Mouse (Mus musculus): ENCODE measurements around the gene Gramd1a. TPM values are rescaled to one million over a fixed set of nuclear protein-coding genes. Genes with fewer than 3 reads are reported as not detected.
A peak's percentile ranks its signal among the peaks of the same experiment; 100 is the strongest.

Gene Gramd1a
- polyA plus RNA-seq, 1 experiment from 2014 or later = 95.1 TPM

- 66% methylated on average over 3 of the region's 3 CpGs for WGBS
- no peaks in the 10 kb centered on the region for H3K4me1 ChIP-seq (replicated peaks)
These were observed 8.2 kb upstream of the Gramd1a start for GRCm38 (mm10) chr7:31163666-31164577.

GRCm38 (mm10) chr7:31162324-31162723 is 6.6 kb upstream of the Gramd1a start:
- ATAC-seq (ENCODE audit: insufficient number of reproducible peaks, insufficient read depth, low FRiP score, low TSS enrichment, low read depth) = no peak
- WGBS = 67% methylated on average over 11 of the region's 11 CpGs

More at GRCm38 (mm10) chr7:31163666-31164577, 8.2 kb upstream of the Gramd1a start:
- no peak overlapping the region for H3K9ac ChIP-seq (replicated peaks)
- H3K36me3 ChIP-seq = no peaks in the 10 kb centered on the region
- ATAC-seq (ENCODE audit: insufficient number of reproducible peaks, insufficient read depth, low FRiP score, low TSS enrichment, low read depth) = no peak
- no peaks in the 10 kb centered on the region for H3K27me3 ChIP-seq
- H3K4me2 ChIP-seq = no peak overlapping the region
- H3K9me3 ChIP-seq = no peaks in the 10 kb centered on the region
- no peak overlapping the region for H3K27ac ChIP-seq
- H3K4me3 ChIP-seq (replicated peaks) = no peak overlapping the region

GRCm38 (mm10) chr7:31161831-31162230 is 6.1 kb upstream of the Gramd1a start:
- 52% methylated on average over 3 of the region's 3 CpGs for WGBS

More at GRCm38 (mm10) chr7:31162324-31162723, 6.6 kb upstream of the Gramd1a start:
- H3K9ac ChIP-seq (replicated peaks) = no peak overlapping the region
- H3K4me1 ChIP-seq (replicated peaks) = no peaks in the 10 kb centered on the region
- H3K4me3 ChIP-seq (replicated peaks) = no peak overlapping the region
- H3K4me2 ChIP-seq = no peak overlapping the region
- no peak overlapping the region for H3K27ac ChIP-seq
- H3K36me3 ChIP-seq = no peaks in the 10 kb centered on the region
- no peaks in the 10 kb centered on the region for H3K27me3 ChIP-seq
- no peaks in the 10 kb centered on the region for H3K9me3 ChIP-seq

GRCm38 (mm10) chr7:31161246-31161645 is 5.5 kb upstream of the Gramd1a start:
- Histone ChIP-seq H3K36me3 (no peaks in the 10 kb centered on the region), H3K27me3 (no peaks in the 10 kb centered on the region), H3K4me1 (replicated peaks) (peaks cover under 1% of the 10 kb centered on the region; the same call in 1 of the 2 replicates), H3K9ac (replicated peaks) (no peak overlapping the region), H3K27ac (no peak overlapping the region), H3K4me3 (replicated peaks) (no peak overlapping the region), H3K4me2 (no peak overlapping the region), H3K9me3 (no peaks in the 10 kb centered on the region)
- WGBS = 67% methylated on average over 3 of the region's 3 CpGs
- no peak for ATAC-seq (ENCODE audit: insufficient number of reproducible peaks, insufficient read depth, low FRiP score, low TSS enrichment, low read depth)

More at GRCm38 (mm10) chr7:31161831-31162230, 6.1 kb upstream of the Gramd1a start:
- Histone ChIP-seq H3K4me1 (replicated peaks) (no peaks in the 10 kb centered on the region), H3K4me3 (replicated peaks) (no peak overlapping the region), H3K9me3 (no peaks in the 10 kb centered on the region), H3K4me2 (no peak overlapping the region), H3K27ac (no peak overlapping the region), H3K9ac (replicated peaks) (no peak overlapping the region), H3K27me3 (no peaks in the 10 kb centered on the region), H3K36me3 (no peaks in the 10 kb centered on the region)
- ATAC-seq (ENCODE audit: insufficient number of reproducible peaks, insufficient read depth, low FRiP score, low TSS enrichment, low read depth) = 0 out of 2 replicates have a peak, but pooled peaks have one; percentile 42

- Histone ChIP-seq H3K36me3 (no peaks in the 10 kb centered on the region), H3K4me1 (replicated peaks) (peaks cover 5% of the 10 kb centered on the region; the same call in 1 of the 2 replicates), H3K9me3 (no peaks in the 10 kb centered on the region), H3K9ac (replicated peaks) (no peak overlapping the region), H3K4me2 (no peak overlapping the region), H3K27me3 (no peaks in the 10 kb centered on the region), H3K27ac (no peak overlapping the region), H3K4me3 (replicated peaks) (no peak overlapping the region)
- 82% methylated on average over 5 of the region's 5 CpGs for WGBS
- no peak for ATAC-seq (ENCODE audit: insufficient number of reproducible peaks, insufficient read depth, low FRiP score, low TSS enrichment, low read depth)
These were observed 5.1 kb upstream of the Gramd1a start for GRCm38 (mm10) chr7:31160763-31161162.

GRCm38 (mm10) chr7:31156034-31156928 is 585 bp upstream of the Gramd1a start:
- no peak for ATAC-seq (ENCODE audit: insufficient number of reproducible peaks, insufficient read depth, low FRiP score, low TSS enrichment, low read depth)
- Histone ChIP-seq H3K27me3 (no peaks in the 10 kb centered on the region), H3K36me3 (no peaks in the 10 kb centered on the region), H3K4me3 (replicated peaks) (no peak overlapping the region), H3K4me2 (peak overlapping the region; percentile 25), H3K9me3 (no peaks in the 10 kb centered on the region), H3K9ac (replicated peaks) (0 out of 2 replicates have a peak overlapping the region, but pooled peaks have one; percentile 5), H3K4me1 (replicated peaks) (peaks cover 17% of the 10 kb centered on the region), H3K27ac (peak overlapping the region; percentile 43; the same call in 1 of the 2 replicates)
- WGBS = 28% methylated on average over 19 of the region's 19 CpGs

GRCm38 (mm10) chr7:31153536-31154320 is 2.0 kb downstream of the Gramd1a start:
- Histone ChIP-seq H3K36me3 (no peaks in the 10 kb centered on the region), H3K27me3 (no peaks in the 10 kb centered on the region), H3K4me1 (replicated peaks) (peaks cover 34% of the 10 kb centered on the region), H3K4me3 (replicated peaks) (no peak overlapping the region), H3K27ac (no peak overlapping the region), H3K4me2 (no peak overlapping the region), H3K9ac (replicated peaks) (no peak overlapping the region), H3K9me3 (no peaks in the 10 kb centered on the region)
- 80% methylated on average over 6 of the region's 6 CpGs for WGBS
- ATAC-seq (ENCODE audit: insufficient number of reproducible peaks, insufficient read depth, low FRiP score, low TSS enrichment, low read depth) = no peak

GRCm38 (mm10) chr7:31151301-31152241 is 4.1 kb downstream of the Gramd1a start:
- Histone ChIP-seq H3K4me3 (replicated peaks) (peak overlapping the region; percentile 79), H3K27me3 (no peaks in the 10 kb centered on the region), H3K9ac (replicated peaks) (peak overlapping the region; percentile 92), H3K4me2 (peak overlapping the region; percentile 64), H3K9me3 (no peaks in the 10 kb centered on the region), H3K36me3 (peaks cover 6% of the 10 kb centered on the region; the same call in 1 of the 2 replicates), H3K27ac (peak overlapping the region; percentile 95), H3K4me1 (replicated peaks) (peaks cover 52% of the 10 kb centered on the region)
- peak; percentile 54 for ATAC-seq (ENCODE audit: insufficient number of reproducible peaks, insufficient read depth, low FRiP score, low TSS enrichment, low read depth)
- WGBS = 18% methylated on average over 23 of the region's 23 CpGs

GRCm38 (mm10) chr7:31150566-31151300 is 5.0 kb downstream of the Gramd1a start:
- peak overlapping the region; percentile 95 for H3K27ac ChIP-seq
- no peaks in the 10 kb centered on the region for H3K27me3 ChIP-seq
- H3K4me3 ChIP-seq (replicated peaks) = peak overlapping the region; percentile 79
- peak overlapping the region; percentile 92 for H3K9ac ChIP-seq (replicated peaks)
- under 1% methylated on average over 59 of the region's 63 CpGs for WGBS
- peaks cover 55% of the 10 kb centered on the region for H3K4me1 ChIP-seq (replicated peaks)
- no peaks in the 10 kb centered on the region for H3K9me3 ChIP-seq
- peaks cover 15% of the 10 kb centered on the region; the same call in 1 of the 2 replicates for H3K36me3 ChIP-seq
- peak overlapping the region; percentile 64 for H3K4me2 ChIP-seq
- ATAC-seq (ENCODE audit: insufficient number of reproducible peaks, insufficient read depth, low FRiP score, low TSS enrichment, low read depth) = peak; percentile 85
